Mouse (Mus musculus) layer of hippocampus, postnatal 14 days (tissue): ENCODE results near the gene Ubr3. TPM values are rescaled to one million over a fixed set of nuclear protein-coding genes. Genes with fewer than 3 reads are reported as not detected.
A peak's percentile ranks its signal among the peaks of the same experiment; 100 is the strongest.

ENCODE experiments used
- DNase-seq, 2 experiments: peaks; one replicate each; pipeline ENCODE4 v3.0.0; 2021 to 2022; ENCODE audit warnings: low spot score in 2 of 2, mixed read lengths in 1 of 2
- long read RNA-seq, 2 experiments: library from polyadenylated mRNA; stranded (forward); transcript quantifications; one replicate each; pipeline ENCODE4 v2.0.0; 2021
- total RNA-seq, 2 experiments: library from RNA; stranded (reverse); gene quantifications; 2 replicates each; pipeline ENCODE4 v1.2.3; 2021

Ubr3 gene
- 100 to 1,000 TPM; 132 to 136 TPM for total RNA-seq
- long read RNA-seq, experiment 1, full-length matches to known transcripts = 2 of 16 reads
- long read RNA-seq, experiment 1, partial matches to known transcripts = 9 of 16 reads
- long read RNA-seq, experiment 1, other reads (novel, unspliced or antisense) = 5 of 16 reads
- long read RNA-seq, experiment 2, full-length matches to known transcripts = 3 of 27 reads
- long read RNA-seq, experiment 2, partial matches to known transcripts = 5 of 27 reads
- long read RNA-seq, experiment 2, other reads (novel, unspliced or antisense) = 19 of 27 reads

DNA sequence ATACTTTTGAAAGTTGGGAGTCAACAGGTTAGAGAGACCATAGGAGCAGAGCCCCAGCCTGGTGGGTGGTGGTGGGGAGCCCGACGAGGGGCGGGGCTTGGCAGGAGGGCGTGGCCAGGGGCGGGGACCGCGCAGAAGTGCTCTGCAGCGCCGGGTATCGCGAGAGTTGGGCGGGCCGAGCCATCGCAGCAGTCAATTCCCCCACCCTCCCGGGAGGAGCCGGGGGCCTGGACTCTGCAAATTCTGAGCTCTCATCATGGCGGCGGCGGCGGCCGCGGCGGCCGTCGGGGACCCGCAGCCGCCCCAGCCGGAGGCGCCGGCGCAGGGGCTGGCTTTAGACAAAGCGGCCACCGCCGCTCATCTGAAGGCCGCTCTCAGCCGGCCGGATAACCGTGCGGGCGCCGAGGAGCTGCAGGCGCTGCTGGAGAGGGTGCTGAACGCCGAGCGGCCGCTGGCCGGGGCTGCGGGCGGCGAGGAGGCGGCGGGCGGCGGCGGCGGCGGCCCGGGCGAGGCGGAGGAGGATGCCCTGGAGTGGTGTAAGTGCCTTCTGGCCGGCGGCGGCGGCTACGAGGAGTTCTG is at the start of gene Ubr3:
TSS of gene Ubr3 (plus strand) at position 208 of the 579 bp plus-strand sequence.
- peak; percentile 92 to 96 for DNase-seq

DNA sequence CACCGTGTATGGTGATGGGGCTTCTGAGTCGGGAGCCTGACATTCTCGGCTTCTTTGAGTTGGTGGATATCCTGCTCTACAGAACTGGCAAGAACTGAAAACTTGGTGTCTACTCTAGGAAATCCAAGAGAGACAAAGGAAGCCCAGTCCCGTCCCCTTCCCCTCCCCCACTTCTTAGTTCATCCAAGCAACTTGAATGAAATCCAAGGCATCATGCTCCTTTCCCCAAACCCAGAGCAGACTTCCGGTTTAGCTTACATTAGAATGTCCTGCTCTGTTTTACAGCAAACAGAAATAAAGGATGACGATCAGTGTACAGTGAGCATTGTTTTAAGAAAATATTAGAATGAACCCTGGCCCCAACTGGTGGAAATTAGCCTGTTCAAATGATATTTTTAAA is 47.8 kb upstream of the Ubr3 start:
- no peak for DNase-seq

DNA sequence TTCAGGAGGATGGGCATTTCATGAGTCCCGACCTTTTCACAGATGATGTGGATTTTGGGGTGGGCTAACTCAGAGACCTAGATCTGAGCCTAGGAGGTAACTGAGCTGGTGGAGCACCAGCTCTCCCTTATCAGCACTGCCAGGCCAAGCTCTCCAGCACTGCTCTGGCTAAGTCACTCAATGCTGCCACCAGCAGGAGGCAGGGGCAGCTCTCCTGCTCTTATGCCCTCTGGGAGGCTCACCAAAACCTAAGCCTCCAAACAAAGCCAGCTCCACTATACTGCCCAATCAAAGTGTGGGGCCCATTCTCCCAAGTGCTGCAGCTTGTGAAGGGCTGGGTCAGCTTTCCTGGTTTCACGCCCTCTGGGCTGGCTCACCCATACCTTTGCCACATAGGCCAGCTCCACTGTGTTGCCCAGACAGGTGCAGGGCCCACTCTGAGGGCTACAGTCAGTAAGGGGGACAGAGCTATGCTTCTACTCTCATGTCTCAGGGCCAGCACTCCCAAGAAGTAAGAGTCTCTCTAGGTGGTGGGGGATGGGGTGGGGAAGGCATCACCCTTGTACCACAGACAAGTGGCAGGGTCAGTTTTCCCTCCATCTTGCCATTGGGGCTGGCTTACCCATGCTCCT is 45.5 kb upstream of the Ubr3 start:
- DNase-seq = no peak

DNA sequence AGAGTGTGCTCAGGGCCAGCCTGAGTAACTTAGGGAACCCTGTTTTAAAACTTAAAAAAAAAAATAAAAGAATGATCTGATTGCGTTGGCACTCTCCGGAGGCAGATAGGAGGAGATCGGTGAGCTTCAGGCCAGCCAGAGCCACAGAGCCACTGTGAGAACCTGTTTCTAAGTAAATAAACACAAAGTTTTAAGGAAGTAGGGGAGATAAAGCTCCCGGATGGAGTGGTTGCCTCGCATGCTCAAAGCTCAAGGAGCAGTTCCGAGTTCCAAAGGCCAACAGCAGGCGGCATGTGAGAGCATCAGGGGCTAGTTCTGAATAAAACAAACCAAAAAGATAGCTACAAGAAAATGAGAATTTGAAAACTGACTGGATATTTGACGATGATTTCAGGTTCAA is 40.7 kb upstream of the Ubr3 start:
- no peak for DNase-seq

DNA sequence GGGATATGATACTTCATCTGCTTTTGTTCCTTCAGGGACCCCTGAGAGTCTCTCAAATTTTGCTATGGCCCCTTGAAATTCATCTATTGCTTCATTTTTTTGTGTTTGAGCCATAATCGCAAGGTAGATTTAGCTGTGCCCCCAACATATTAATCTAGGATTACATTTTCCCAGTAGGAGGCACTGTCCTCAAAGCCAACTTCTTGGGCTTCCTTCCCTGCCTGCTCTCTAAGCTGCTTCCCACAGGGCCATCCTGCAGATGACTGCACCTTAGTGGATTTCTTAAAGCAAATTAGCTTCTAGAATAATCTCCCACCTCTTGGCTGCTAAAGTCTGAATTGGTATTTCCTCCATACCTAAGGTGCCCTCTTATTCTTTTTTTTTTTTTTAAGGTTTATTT is 39.2 kb upstream of the Ubr3 start:
- no peak for DNase-seq

DNA sequence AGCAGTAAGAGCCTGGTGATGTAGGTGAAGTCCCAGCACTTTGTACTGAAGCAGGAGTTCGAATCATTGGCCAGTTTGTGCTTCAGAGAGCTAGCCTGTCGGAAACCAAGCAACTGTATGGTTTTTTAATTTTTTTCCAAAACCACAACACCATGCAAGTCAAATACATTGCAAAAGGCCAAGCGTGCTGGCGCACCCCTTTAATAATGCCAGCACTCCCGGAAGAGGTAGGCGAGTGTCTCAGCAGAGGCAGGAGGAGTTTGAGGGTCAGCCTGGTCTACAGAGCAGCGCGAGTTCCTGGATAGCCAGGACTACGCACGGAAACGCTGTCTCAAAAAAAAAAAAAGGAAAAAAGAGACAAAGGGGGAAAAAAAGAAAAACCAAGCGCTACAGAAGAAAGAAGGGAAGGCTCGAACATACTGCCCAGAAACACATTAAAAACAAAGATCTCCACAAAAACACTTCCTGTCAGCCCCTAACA is 36.0 kb upstream of the Ubr3 start:
- peak in 1 of 2 experiments; percentile 18 for DNase-seq

DNA sequence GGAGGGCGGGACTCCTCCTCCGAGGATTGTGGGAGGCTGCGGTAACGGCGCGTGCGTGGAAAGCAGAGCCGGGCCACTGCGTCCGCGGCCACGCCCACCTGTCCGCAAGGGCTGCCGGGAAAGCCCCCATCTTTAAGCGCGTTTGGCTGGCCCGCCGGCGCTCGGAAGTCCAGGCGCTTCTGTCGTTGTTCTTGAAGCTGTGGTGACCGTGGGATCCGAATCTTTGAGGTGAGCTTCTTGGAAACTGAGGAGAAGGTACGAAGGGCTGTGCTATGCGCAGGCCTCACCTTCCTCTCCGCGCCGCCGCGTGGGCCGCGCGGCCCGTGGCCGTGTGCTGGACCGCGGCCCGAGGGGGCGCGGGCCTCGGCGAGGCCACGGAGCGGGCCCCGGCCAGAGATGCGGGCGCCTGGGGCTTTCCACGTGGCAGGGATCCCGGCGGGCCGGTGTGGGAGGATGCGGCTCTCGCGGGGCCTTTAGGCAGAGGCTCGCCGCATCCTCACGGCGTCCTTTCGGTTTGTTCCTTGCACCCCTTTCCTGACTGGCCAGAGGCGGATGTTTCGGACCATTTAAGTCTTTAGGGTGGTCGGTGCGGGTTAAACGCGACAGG is 35.5 kb upstream of the Ubr3 start, which contains the start of gene Ssb:
TSS of gene Ssb (plus strand) at position 78 of the 607 bp plus-strand sequence.
- peak; percentile 88 to 94 for DNase-seq

DNA sequence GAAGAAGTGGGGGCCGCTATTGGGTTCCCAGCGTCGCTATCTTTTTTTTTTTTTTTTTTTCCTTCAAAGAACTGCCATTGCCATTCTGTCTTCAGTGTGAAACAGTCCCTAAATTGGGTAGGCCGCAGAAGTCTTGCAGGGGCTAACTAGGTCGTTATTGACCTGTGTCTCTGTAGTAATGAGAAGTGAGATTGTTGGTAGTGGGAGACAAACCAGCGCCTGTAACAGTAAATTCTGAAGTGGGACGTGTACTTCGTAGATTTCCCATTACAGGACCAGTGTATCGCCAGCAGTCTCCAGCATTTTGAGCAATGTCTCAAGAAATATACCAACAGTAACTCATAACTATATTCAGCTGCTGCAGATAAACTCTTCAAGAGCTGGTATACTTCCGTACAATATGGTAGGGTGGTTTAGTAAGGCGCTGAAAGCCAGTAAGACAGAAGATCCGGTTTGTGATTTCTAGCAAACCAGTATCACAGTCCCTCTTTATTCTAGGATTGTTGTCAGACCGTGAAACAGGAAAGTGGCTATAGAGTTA is 34.9 kb upstream of the Ubr3 start:
- DNase-seq = no peak

DNA sequence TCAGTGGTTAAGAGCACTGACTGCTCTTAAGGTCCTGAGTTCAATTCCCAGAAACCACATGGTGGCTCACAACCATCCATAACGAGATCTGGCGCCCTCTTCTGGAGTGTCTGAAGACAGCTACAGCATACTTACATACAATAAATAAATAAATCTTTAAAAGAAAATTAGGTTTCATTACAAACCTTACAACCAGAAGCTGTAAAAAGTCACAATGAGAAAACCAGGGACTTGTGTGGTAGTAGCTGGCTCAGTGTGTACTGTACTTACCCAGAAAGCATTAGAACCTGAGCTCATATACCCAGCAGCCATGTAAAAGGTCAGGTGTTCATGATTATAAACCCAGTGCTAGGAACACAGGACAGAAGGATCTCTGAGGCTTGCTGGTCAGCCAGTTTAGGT is 13.1 kb upstream of the Ubr3 start:
- DNase-seq = no peak

DNA sequence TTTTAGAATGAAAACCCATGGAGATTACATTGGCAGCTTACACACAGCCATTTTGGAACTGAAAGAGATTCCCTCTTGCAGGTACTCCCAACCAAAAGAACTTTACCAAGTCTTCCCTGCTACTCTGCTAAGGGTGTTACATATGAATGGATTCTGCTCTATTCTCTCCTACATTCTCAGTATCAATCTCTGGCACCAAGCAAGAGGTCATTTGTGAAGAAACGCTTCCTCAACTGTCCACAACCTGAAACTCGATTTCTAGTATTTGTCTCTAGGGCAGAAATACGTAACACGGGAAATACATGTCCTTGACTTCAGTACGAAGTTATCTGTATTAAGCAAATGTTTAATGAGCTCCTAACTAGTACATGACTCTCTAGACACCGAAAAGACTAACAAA is 12.5 kb upstream of the Ubr3 start:
- no peak for DNase-seq

DNA sequence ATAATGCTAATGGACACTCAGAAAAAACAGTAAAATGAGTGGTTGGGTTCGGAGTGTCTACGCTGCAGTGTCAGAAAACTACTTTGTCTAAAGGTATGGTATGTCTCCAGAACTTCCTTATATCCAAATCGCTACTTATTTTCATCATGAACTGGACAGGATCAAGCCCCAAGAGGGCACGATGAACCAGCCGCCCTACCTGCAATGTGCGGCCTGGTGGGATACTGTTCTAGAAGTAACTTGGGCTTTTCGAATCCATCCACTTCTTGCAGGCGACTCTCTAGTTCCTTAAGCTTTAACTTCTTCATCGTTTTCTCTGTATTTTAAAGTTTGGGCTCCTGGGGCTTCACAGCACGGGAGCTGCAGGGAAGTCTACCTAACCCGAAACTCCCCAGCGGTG is 12.0 kb upstream of the Ubr3 start:
- peak in 1 of 2 experiments; percentile 12 for DNase-seq

DNA sequence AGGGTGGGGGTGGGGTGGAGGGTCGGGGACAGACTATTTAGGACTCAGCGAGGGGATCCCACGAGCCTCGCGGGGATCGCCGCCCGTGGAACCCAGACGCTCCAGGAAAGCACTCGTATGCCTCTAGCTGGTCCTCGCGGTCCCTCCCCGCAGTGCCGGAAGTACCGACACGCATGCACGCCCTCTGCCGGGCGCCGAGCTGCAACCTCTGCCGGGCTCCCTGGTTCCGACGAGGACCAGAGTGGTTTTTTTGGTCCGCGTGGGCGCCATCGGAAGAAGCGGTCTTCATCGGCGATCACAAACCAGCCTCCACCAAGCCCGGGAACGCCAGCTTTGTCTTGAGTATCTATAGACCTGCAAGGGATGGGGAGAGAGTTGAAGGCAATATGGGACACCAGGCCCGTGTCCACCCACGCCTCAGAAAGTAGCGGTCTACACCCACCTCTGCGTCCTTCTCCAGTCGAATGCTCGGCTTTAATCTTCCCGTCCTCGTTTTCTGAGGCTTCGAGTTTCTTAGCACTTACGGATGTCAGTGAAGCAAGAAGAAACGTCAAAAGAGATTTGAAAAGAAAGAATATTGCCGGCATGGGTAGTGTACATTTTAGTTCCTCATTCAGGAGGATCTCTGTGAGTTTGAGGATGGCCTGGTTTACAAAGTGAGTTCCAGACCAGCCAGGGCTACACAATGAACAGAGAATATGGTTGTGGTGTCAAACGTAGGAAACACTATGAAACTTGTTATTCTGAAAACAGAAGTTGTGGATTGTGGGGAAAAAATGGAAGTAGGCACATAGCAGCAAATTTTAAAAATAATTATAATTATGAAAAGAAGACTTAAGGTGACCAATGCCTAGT is 11.4 kb upstream of the Ubr3 start, which contains the start of gene Mettl5:
TSS of gene Mettl5 (minus strand) at position 165 of the 855 bp plus-strand sequence.
- DNase-seq = peak; percentile 84 to 88

DNA sequence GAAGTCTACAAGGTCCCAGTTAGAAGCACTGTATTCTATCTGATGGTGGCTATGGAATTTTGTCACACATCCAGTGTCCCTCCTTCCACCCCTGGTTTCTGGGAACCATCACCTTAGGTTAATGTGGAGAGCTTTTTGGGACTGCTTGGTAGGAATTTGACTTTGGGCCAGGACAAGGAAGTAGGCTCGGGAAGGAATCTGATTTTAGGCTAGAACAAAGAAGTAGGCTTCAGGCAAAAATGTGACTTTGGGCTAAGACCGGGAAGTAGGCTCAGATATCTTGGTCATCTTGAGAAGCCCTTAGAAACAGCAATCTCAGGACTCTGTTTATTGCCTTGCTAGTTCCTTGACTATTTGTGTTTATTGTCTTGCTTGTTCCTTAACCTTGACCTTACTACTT is 8.1 kb upstream of the Ubr3 start:
- no peak for DNase-seq

DNA sequence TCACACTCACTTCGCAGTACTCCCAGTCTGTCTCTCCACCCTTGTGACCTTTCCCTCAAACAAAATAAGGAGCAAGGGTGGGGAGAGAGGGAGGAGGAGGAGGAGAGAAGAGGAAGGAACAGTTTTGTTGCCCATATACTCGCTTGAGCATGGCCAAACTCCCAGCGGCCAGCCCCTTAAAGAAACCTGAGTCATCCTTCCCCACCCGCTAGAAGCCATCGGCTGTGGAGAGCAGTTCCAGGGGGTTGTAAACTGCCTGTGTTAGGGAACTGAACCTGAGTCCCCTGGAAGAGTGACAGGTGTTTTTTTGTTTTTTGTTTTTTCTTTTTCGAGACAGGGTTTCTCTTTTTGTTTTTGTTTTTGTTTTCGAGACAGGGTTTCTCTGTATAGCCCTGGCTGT is 6.2 kb upstream of the Ubr3 start:
- no peak for DNase-seq

DNA sequence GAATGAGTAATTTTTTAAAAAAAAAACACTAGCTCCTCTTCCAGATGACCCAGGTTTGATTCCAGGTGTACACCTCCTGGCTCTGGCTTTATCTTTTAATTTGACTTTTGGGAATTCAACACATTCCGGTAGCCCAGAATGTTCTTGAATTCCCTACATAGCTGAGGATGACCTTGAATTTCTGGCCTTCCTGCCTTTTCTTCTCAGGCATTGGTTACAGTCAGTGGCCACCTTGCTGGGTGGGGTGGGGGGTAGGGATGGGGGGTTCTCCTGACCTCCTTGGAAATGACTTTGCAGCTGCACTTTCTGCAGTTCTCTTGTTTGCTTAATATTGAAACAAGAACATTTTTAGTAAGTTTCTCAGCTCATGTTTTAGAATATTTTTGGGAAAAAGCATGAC is 3.9 kb upstream of the Ubr3 start:
- DNase-seq = no peak

DNA sequence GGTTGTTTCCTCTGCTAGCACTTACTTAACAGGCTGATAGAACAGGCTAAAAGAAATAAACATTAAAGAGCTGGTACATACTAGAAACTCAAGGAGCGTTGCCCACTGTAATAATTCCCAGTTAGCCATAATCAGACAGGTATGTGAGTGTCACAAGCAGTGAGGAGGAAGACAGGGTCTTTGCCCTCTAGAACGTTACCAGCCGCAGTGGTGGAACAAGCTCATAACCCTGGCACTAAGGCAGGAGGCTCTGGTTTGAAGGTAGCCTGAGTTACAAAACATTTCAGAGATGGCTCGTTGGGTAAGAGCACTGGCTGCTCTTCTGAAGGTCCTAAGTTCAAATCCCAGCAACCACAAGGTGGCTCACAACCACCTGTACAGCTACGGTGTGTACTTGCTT is 3.2 kb upstream of the Ubr3 start:
- DNase-seq = no peak

DNA sequence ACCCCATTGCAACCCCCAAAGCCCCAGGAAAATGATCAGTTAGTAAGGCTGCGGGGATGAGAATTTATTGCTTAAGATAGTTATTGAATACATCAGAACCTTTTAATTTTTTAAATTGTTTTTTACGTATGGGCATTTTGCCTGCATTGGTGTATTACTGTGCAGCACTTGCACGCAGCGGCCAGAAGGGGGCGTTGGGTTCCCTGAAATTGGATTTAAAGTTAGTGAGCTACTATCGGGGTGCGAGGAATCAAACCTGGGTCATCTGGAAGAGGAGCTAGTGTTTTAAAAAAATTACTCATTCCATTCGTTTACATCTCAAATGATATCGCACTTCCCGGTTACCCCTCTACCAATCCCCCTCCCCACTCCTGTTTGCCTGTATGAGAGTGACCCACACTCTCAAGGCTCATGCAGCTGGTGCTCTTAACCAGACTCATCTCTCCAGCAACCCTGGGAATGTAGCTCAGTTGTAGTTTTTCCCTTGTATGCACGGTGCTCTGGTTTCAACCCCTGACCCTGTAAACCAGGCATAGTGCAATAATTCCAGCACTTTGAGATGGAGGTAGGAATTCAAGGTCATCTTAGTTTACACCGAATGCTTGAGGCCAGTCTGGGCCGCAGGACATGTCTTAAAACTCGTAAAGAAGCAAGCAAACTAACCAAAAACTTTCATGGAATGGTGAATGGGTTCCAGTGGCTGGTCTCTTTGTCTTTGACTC is 1.4 kb upstream of the Ubr3 start:
- DNase-seq = no peak

DNA sequence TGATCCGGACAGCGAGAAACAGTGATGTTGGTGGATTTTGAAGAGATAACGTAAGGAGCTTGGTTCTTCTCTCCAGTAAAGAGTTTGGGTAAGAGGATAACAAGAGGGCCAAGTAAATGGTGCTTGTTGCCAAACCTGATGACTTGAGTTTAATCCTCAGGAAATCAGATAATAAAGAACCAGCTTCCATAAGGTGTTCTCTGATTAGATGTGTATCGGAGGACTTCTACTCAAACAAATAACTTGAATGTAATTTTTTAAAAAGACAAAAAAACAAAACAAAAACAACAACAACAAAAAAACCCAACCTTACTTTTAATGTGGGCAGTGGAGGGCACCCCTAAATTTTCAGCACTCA is 843 bp upstream of the Ubr3 start:
- no peak for DNase-seq

DNA sequence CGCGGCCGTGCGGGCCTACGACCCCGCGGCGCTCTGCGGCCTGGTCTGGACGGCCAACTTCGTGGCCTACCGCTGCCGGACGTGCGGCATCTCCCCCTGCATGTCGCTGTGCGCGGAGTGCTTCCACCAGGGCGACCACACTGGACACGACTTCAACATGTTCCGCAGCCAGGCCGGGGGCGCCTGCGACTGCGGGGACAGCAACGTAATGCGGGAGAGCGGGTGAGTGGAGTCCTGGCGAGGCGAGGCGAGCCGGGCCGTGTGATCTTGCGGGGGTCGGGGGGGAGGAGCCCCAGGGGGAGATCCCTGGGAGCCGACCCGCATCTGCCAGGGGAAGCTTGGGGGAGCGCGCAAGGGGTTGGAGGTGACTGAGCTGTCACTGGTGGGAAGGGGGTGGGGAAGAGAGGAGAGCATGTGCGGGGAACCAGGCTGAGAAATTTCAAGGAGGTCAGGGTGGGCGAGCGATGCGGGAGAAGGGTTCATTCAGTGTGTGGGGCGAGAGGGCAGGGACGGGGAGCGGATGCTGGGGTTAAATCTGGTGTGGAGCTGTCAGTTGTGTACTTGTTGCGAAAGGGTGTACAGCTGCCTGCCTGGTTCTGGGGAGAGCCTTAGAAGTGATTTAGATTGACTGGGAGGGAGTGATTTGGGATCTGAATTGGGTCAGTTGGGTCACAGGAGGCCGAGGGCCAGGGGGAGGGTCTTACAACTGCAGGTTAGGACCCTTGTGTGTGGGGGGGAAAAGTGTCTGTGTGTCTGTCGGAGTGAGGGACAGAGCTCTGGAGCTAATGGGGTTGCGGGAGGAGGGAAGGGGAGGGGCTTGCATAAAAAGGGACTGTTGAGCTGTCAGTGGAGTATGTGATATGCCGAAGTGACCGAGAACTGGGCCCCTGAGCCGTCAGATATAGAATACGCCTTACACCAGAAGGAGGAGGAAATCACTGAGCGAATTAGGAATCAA is 851 bp downstream of the Ubr3 start:
- peak; percentile 38 to 67 for DNase-seq
